Mouse (Mus musculus): Measurements from ENCODE around the gene Bpifa2. TPM values are rescaled to one million over a fixed set of nuclear protein-coding genes. Genes with fewer than 3 reads are reported as not detected.

Bpifa2 gene
- polyA plus RNA-seq (2015; fragmentation: Nextera tagmentation; extraction: Ambion mirVana), result not detected in 2 replicates

DNA sequence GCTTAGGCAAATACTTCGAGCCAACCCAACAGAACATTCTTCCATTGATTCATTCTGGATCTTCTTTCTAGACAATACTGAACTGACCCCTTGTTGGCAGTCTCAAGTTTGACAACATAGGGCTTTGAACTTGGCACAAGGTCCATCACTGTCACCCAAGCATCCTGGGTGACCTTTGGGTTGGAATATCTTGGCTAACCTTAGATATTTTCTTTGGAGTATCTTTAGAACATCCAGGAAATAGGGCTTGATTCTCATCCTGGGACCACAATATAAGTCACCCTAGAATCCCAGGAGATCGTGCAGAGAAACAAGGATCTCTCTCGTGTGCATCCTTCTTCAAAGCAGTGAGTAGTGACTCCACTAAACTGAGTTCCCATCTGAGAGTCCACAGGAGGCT is at the start of gene Bpifa2:
Bpifa2 (plus strand) TSS at position 301 of the 400 bp plus-strand sequence.
- Histone ChIP-seq H3K27me3 (no peaks in the 10 kb centered on the region), H3K27ac (no peak within 1 kb of the TSS), H3K9me3 (replicated peaks) (no peaks in the 10 kb centered on the region), H3K9ac (no peak within 1 kb of the TSS), H3K4me1 (no peaks in the 10 kb centered on the region), H3K4me3 (replicated peaks) (no peak within 1 kb of the TSS), H3K4me2 (no peak within 1 kb of the TSS), H3K36me3 (no peaks in the 10 kb centered on the region)
- WGBS, result 87% methylated on average over 3 of the region's 3 CpGs
- no peak for ATAC-seq (replicated peaks; ENCODE audit: low FRiP score)

DNA sequence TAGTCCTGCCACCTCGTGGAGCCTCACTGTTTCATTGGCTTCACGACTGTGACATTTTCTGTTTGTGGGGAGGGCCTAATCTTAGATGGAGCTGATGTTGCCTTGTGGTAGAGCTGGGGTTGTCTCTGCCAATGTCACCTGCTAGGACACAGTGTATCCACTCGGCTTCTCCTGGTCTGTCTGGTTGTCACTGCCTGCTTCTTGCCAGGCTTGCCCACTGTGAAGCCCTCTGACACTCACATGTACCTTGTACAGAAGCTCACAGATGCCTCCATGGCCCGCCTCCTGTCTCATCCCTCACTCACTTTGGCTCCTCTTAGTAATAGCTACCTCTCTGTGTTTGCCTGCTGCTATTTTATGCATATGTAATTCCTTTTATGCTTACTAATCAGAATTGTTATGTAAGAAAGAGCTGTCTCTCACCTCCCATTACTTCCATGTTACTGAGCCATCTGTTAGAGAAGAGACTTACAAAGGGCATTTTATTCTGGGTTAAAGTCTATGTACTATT is 45.2 kb upstream of the Bpifa2 start:
- Histone ChIP-seq H3K4me2 (no peak overlapping the region), H3K9ac (no peak overlapping the region), H3K36me3 (no peaks in the 10 kb centered on the region), H3K9me3 (replicated peaks) (no peaks in the 10 kb centered on the region), H3K4me3 (replicated peaks) (no peak overlapping the region), H3K27ac (no peak overlapping the region), H3K4me1 (no peaks in the 10 kb centered on the region), H3K27me3 (no peaks in the 10 kb centered on the region)
- WGBS, result 78% methylated on average over 4 of the region's 4 CpGs
- ATAC-seq (replicated peaks; ENCODE audit: low FRiP score), result no peak

DNA sequence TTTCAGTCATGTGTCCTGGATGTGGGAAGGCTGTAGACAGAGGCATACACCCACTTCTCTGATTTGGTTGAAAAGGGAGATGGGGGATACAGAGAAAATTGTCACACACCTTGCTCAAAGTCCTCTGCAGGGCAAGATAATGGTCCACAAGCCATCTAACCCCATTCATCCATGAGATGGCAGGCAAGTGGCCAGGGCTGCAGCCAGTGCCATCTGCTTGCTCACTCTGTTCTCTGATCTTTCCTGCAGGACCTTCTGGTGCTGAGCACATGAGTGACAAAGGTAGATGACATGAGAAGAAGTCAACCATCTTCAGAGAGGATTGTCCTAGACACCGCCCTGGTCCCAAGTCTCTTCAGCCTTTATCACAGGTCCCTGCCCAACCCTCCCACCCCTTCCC is 44.7 kb upstream of the Bpifa2 start:
- Histone ChIP-seq H3K27me3 (no peaks in the 10 kb centered on the region), H3K9me3 (replicated peaks) (no peaks in the 10 kb centered on the region), H3K36me3 (no peaks in the 10 kb centered on the region), H3K9ac (no peak overlapping the region), H3K4me3 (replicated peaks) (no peak overlapping the region), H3K27ac (no peak overlapping the region), H3K4me2 (no peak overlapping the region), H3K4me1 (no peaks in the 10 kb centered on the region)
- 88% methylated on average over 1 of the region's 1 CpGs for WGBS
- ATAC-seq (replicated peaks; ENCODE audit: low FRiP score), result no peak

DNA sequence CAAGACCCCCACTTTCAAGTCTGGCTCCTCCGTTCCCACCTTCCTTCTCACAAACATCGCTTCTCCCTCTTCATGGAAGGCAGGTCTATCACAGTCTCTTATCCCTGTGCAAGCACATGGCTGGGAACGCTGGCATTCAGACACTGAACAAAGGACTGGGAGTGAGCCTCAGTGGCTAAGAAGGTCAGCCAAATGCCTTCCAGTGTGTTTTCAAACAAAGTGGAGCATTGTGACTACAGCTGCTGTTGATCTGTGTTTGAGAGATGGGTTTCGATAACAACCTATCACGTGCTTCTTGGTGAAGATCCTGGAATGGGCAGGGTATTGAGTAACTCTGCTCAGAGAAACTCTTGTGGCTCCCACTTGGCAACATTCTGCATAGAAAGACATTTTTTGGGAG is 37.8 kb upstream of the Bpifa2 start:
- no peak for ATAC-seq (replicated peaks; ENCODE audit: low FRiP score)
- Histone ChIP-seq H3K9me3 (replicated peaks) (no peaks in the 10 kb centered on the region), H3K4me1 (no peaks in the 10 kb centered on the region), H3K27ac (no peak overlapping the region), H3K4me3 (replicated peaks) (no peak overlapping the region), H3K9ac (no peak overlapping the region), H3K27me3 (no peaks in the 10 kb centered on the region), H3K4me2 (no peak overlapping the region), H3K36me3 (no peaks in the 10 kb centered on the region)
- 84% methylated on average over 5 of the region's 5 CpGs for WGBS

DNA sequence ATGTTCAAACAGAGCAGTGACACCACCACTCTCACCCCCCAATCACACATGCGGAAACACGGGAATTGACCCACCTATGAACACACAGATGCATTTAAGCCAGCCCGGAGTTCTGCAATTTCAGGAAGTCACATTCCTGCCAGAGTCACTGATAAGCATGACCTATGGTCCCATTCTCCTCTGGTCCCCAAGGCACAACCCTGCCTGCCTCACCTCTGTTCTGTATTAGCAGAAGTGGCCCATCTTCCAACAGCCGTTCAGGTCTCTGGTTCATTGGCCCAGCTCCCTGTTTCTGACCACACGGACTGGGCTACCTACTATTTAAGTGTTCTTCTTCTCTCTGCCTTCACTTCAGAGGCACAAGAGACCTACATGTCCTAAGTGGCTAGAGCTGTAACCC is 33.5 kb upstream of the Bpifa2 start, which contains the start of gene Bpifa6:
Bpifa6 (plus strand) TSS at position 364 of the 400 bp plus-strand sequence.
- H3K36me3 ChIP-seq, result no peaks in the 10 kb centered on the region
- H3K27me3 ChIP-seq, result no peaks in the 10 kb centered on the region
- H3K9me3 ChIP-seq (replicated peaks), result no peaks in the 10 kb centered on the region
- H3K4me3 ChIP-seq (replicated peaks), result no peak within 1 kb of the TSS
- no peak within 1 kb of the TSS for H3K27ac ChIP-seq
- no peak within 1 kb of the TSS for H3K4me2 ChIP-seq
- ATAC-seq (replicated peaks; ENCODE audit: low FRiP score), result no peak
- H3K9ac ChIP-seq, result no peak within 1 kb of the TSS
- H3K4me1 ChIP-seq, result no peaks in the 10 kb centered on the region
- WGBS, result 80% methylated on average over 5 of the region's 5 CpGs

DNA sequence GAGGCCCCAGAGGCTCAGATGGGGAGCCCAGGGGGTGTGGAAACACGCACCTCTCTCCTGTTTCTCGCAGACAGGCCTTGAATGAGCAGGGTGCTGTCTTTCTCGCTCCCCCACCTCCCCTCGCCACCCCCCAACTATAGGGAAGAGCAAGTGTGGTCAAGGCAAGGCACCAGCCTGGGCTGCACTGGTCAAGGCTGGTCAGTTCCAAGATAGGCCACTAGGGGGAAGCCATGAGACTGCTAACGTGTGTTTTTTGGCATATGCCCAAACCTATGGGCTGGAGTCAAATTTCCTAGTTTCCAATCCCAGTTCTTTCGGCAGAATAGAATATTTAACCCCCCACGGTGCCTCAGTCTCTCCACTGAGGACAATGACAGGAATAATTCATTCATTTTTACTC is 12.3 kb upstream of the Bpifa2 start:
- ATAC-seq (replicated peaks; ENCODE audit: low FRiP score), result peak; percentile 64; the same call in 1 of the 2 replicates
- no peak overlapping the region for H3K27ac ChIP-seq
- H3K9me3 ChIP-seq (replicated peaks), result no peaks in the 10 kb centered on the region
- no peaks in the 10 kb centered on the region for H3K4me1 ChIP-seq
- 7% methylated on average over 7 of the region's 7 CpGs for WGBS
- no peak overlapping the region for H3K4me2 ChIP-seq
- no peaks in the 10 kb centered on the region for H3K36me3 ChIP-seq
- no peaks in the 10 kb centered on the region for H3K27me3 ChIP-seq
- H3K4me3 ChIP-seq (replicated peaks), result no peak overlapping the region
- no peak overlapping the region for H3K9ac ChIP-seq

DNA sequence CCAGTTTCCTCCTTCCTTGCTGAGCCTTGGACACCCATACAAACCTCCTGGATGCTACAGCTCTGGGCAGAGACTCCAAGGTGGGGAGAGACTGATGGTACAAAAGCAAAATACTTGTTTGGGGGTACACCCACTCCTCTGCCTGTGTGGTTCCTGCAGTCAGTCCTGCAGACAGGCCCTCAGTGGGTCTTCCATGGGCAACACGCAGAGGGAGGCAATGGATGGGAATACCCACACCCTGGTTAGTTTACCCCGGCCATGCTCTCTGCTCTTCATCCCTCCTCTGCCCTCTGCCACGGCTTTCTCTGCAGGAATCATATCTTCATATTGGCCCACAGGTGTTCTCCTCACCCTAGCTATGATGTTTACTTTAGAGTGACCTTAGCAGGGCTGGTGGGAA is 7.6 kb upstream of the Bpifa2 start:
- no peak overlapping the region for H3K4me3 ChIP-seq (replicated peaks)
- H3K36me3 ChIP-seq, result no peaks in the 10 kb centered on the region
- no peak overlapping the region for H3K4me2 ChIP-seq
- WGBS, result 86% methylated on average over 3 of the region's 3 CpGs
- no peaks in the 10 kb centered on the region for H3K27me3 ChIP-seq
- no peak for ATAC-seq (replicated peaks; ENCODE audit: low FRiP score)
- H3K9me3 ChIP-seq (replicated peaks), result no peaks in the 10 kb centered on the region
- no peak overlapping the region for H3K27ac ChIP-seq
- no peaks in the 10 kb centered on the region for H3K4me1 ChIP-seq
- no peak overlapping the region for H3K9ac ChIP-seq

DNA sequence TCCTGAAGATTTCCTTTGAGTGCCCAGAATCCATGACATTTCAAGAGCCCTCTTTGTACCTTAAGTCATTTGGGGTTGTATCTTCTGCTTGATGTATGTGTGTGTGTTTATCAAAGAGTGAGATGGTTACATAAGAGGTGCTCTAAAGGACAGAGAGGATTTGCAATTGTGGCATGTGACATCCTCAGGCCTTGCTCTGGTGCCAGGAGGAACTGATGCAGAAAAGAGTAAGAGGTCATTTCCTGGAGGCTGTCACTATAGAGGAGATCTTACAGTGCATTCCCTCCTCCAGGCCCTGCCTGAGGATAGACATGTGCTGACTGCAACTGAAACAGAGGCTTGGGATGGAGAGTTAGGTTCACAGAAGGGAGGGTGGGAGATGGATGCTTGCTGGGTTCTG is 7.0 kb upstream of the Bpifa2 start:
- no peaks in the 10 kb centered on the region for H3K4me1 ChIP-seq
- H3K9ac ChIP-seq, result no peak overlapping the region
- no peak overlapping the region for H3K4me3 ChIP-seq (replicated peaks)
- no peaks in the 10 kb centered on the region for H3K36me3 ChIP-seq
- H3K9me3 ChIP-seq (replicated peaks), result no peaks in the 10 kb centered on the region
- H3K27ac ChIP-seq, result no peak overlapping the region
- ATAC-seq (replicated peaks; ENCODE audit: low FRiP score), result no peak
- H3K4me2 ChIP-seq, result no peak overlapping the region
- no peaks in the 10 kb centered on the region for H3K27me3 ChIP-seq

DNA sequence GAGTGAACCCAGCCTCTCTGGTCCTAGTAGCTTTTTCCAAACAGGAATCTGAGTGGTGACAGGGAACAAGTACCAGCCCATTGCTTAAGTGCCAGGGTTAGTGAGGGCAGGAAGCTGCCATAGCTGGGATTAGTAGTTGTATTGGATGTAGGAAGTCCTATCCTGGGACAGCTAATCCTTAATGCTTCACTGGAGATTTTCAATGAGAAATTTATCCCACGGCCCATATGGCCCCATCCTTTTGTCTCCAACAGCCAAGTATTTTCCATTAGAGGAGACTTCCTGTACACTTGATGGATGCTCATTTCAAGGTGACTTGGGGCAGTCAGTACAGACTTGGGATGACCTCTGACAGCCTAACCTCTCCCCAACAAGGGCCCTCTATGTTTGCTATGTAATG is 3.6 kb upstream of the Bpifa2 start:
- ATAC-seq (replicated peaks; ENCODE audit: low FRiP score), result no peak
- no peaks in the 10 kb centered on the region for H3K27me3 ChIP-seq
- no peaks in the 10 kb centered on the region for H3K4me1 ChIP-seq
- no peak overlapping the region for H3K4me2 ChIP-seq
- H3K9me3 ChIP-seq (replicated peaks), result no peaks in the 10 kb centered on the region
- 91% methylated on average over 1 of the region's 1 CpGs for WGBS
- H3K9ac ChIP-seq, result no peak overlapping the region
- no peaks in the 10 kb centered on the region for H3K36me3 ChIP-seq
- no peak overlapping the region for H3K4me3 ChIP-seq (replicated peaks)
- H3K27ac ChIP-seq, result no peak overlapping the region

DNA sequence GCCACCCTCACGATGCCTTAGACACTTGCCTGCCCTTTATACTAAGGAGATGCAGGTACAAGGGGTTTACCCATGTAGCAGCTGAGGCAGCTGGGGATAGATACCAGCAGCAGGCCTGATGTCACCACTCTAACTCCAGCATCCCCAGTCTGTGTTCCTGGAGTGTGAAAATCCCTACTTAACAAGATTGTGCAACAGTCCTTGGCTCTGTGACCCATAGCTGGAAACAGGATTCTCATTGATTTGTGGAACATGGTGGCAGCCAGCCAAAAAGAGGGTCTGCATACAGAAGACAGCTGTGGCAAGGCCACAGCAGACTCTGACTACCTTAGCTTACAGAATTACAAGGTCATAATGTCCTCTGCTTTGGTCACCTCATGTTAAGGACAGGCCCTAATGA is 3.0 kb upstream of the Bpifa2 start:
- H3K4me2 ChIP-seq, result no peak overlapping the region
- H3K4me1 ChIP-seq, result no peaks in the 10 kb centered on the region
- no peak overlapping the region for H3K9ac ChIP-seq
- no peak for ATAC-seq (replicated peaks; ENCODE audit: low FRiP score)
- no peaks in the 10 kb centered on the region for H3K27me3 ChIP-seq
- H3K4me3 ChIP-seq (replicated peaks), result no peak overlapping the region
- 93% methylated on average over 1 of the region's 1 CpGs for WGBS
- H3K27ac ChIP-seq, result no peak overlapping the region
- H3K36me3 ChIP-seq, result no peaks in the 10 kb centered on the region
- H3K9me3 ChIP-seq (replicated peaks), result no peaks in the 10 kb centered on the region

DNA sequence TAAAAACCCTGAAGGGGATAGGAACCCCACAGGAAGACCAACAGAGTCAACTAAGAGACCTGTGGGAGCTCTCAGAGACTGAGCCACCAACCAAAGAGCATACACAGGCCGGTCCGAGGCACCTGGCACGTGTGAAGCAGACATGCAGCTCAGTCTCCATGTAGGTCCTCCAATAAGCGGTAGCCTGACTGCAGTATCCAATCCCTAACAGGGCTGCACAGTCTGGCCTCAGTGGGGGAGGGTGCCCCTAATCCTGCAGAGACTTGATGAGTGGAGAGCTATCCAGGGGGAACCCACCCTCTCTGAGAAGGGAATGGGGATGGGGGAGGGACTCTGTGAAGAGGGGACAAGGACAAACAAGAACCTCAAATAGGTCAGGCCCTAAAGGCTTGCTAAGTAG is 2.3 kb upstream of the Bpifa2 start:
- Histone ChIP-seq H3K9me3 (replicated peaks) (no peaks in the 10 kb centered on the region), H3K9ac (no peak overlapping the region), H3K36me3 (no peaks in the 10 kb centered on the region), H3K27me3 (no peaks in the 10 kb centered on the region), H3K4me1 (no peaks in the 10 kb centered on the region), H3K4me3 (replicated peaks) (no peak overlapping the region), H3K4me2 (no peak overlapping the region), H3K27ac (no peak overlapping the region)
- 90% methylated on average over 4 of the region's 4 CpGs for WGBS
- no peak for ATAC-seq (replicated peaks; ENCODE audit: low FRiP score)

DNA sequence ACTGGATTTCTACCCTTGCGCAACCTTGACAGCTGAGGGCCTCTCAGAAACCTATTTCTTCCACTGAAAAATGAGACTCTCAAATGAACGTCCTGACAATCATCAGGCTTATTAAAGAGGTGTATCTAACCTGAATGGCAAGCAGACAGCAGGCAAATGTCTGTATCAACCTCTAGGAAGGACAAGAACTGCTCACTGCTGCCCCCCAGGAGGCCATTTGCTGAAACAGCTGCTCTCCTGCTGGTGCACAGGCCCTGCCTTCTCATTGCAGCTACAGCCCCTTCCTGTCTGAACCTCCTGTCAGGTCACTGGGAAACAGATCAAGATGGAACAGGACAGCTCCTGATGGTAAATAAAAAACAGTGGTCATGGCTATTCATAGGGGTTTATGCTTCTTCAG is 1.7 kb upstream of the Bpifa2 start:
- ATAC-seq (replicated peaks; ENCODE audit: low FRiP score), result no peak
- Histone ChIP-seq H3K9ac (no peak overlapping the region), H3K4me3 (replicated peaks) (no peak overlapping the region), H3K4me1 (no peaks in the 10 kb centered on the region), H3K27me3 (no peaks in the 10 kb centered on the region), H3K36me3 (no peaks in the 10 kb centered on the region), H3K9me3 (replicated peaks) (no peaks in the 10 kb centered on the region), H3K27ac (no peak overlapping the region), H3K4me2 (no peak overlapping the region)
- 81% methylated on average over 2 of the region's 2 CpGs for WGBS

DNA sequence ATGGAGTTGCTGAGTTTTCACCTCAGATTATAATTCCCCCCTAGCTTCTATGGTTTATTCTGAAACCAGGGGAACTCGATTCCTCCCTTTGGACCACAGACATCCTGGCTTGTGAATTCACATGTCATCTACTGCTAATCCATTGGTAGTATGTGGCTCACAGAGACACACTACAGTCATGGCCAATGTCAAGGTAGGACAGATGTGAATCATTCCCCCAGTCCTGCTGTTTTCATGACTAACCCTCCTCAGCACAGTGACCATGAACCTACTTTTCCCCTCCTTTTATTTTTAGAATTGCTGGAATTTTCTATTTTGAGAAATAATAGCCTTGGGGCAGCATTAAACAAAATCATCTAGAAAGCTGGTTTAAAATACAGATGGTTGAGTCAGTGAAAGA is 684 bp upstream of the Bpifa2 start:
- Histone ChIP-seq H3K9ac (no peak overlapping the region), H3K27ac (no peak overlapping the region), H3K4me2 (no peak overlapping the region), H3K36me3 (no peaks in the 10 kb centered on the region), H3K4me1 (no peaks in the 10 kb centered on the region), H3K27me3 (no peaks in the 10 kb centered on the region), H3K4me3 (replicated peaks) (no peak overlapping the region), H3K9me3 (replicated peaks) (no peaks in the 10 kb centered on the region)
- 73% methylated on average over 1 of the region's 1 CpGs for WGBS
- no peak for ATAC-seq (replicated peaks; ENCODE audit: low FRiP score)
